Mouse (Mus musculus) kidney, embryonic 14.5 days (tissue): Measurements from ENCODE around the gene Olfr1018. TPM values are rescaled to one million over a fixed set of nuclear protein-coding genes. Genes with fewer than 3 reads are reported as not detected.

Source experiments
- polyA plus RNA-seq: library from polyadenylated mRNA; unstranded; fragments of >200 nt; fragmentation: Nextera tagmentation; extraction: Ambion mirVana; gene quantifications from 2 replicates; pipeline ENCODE4 v1.2.1, GENCODE M21; 2014

The Olfr1018 gene
- polyA plus RNA-seq, 1 experiment from 2014 or later = not detected

Other genes starting within 250 kb of the Olfr1018 start
- not detected in 2 replicates for gene Olfr996, start 239.3 kb upstream of the Olfr1018 start, polyA plus RNA-seq
- not detected in 2 replicates for gene Olfr998, start 229.5 kb upstream of the Olfr1018 start, polyA plus RNA-seq
- gene Olfr1000, start 206.6 kb upstream of the Olfr1018 start, polyA plus RNA-seq = not detected in 2 replicates
- gene Olfr1002, start 167.8 kb upstream of the Olfr1018 start, polyA plus RNA-seq = not detected in 2 replicates
- gene Olfr154, start 154.0 kb upstream of the Olfr1018 start, polyA plus RNA-seq = not detected in 2 replicates
- gene Olfr1006, start 139.7 kb upstream of the Olfr1018 start, polyA plus RNA-seq = not detected in 2 replicates
- not detected in 2 replicates for gene Olfr1008, start 129.0 kb upstream of the Olfr1018 start, polyA plus RNA-seq
- gene Olfr1009, start 103.1 kb upstream of the Olfr1018 start, polyA plus RNA-seq = not detected in 2 replicates
- not detected in 2 replicates for gene Olfr1012, start 55.7 kb upstream of the Olfr1018 start, polyA plus RNA-seq
- gene Olfr1013, start 51.4 kb upstream of the Olfr1018 start, polyA plus RNA-seq = not detected in 2 replicates
- gene Olfr1014, start 45.8 kb upstream of the Olfr1018 start, polyA plus RNA-seq = not detected in 2 replicates
- gene Olfr1015, start 36.5 kb upstream of the Olfr1018 start, polyA plus RNA-seq = not detected in 2 replicates
- gene Olfr1016, start 15.9 kb upstream of the Olfr1018 start, polyA plus RNA-seq = not detected in 2 replicates
- gene Olfr1019, start 27.0 kb downstream of the Olfr1018 start, polyA plus RNA-seq = not detected in 2 replicates
- gene Olfr1020, start 28.6 kb downstream of the Olfr1018 start, polyA plus RNA-seq = not detected in 2 replicates
- gene Olfr1022, start 50.1 kb downstream of the Olfr1018 start, polyA plus RNA-seq = not detected in 2 replicates
- not detected in 2 replicates for gene Olfr1023, start 67.2 kb downstream of the Olfr1018 start, polyA plus RNA-seq
- gene Olfr1024, start 86.6 kb downstream of the Olfr1018 start, polyA plus RNA-seq = not detected in 2 replicates
- gene Olfr1025-ps1, start 96.7 kb downstream of the Olfr1018 start, polyA plus RNA-seq = not detected in 2 replicates
- gene Olfr1026, start 103.1 kb downstream of the Olfr1018 start, polyA plus RNA-seq = not detected in 2 replicates
- gene Olfr1028, start 132.0 kb downstream of the Olfr1018 start, polyA plus RNA-seq = not detected in 2 replicates
- gene Olfr1029, start 155.4 kb downstream of the Olfr1018 start, polyA plus RNA-seq = not detected in 2 replicates
- gene Olfr1030, start 160.8 kb downstream of the Olfr1018 start, polyA plus RNA-seq = not detected in 2 replicates
- not detected in 2 replicates for gene Olfr1031, start 171.8 kb downstream of the Olfr1018 start, polyA plus RNA-seq
- not detected in 2 replicates for gene Olfr1032, start 187.1 kb downstream of the Olfr1018 start, polyA plus RNA-seq
- 1.3 and 3.2 TPM in 2 replicates for gene Olfr1033, start 202.2 kb downstream of the Olfr1018 start, polyA plus RNA-seq
- 0.17 TPM in 1 of 2 replicates, not detected in the other for gene Olfr1034, start 227.4 kb downstream of the Olfr1018 start, polyA plus RNA-seq